Mouse (Mus musculus) right cerebral cortex, postnatal 14 days (tissue): ENCODE results near the gene Esam.
A peak's percentile ranks its signal among the peaks of the same experiment; 100 is the strongest.

Experiments used
- DNase-seq: peaks from one replicate; pipeline ENCODE4 v3.0.0; 2022

The Esam gene

GRCm38 (mm10) chr9:37530888-37531705 lies 3.2 kb downstream of the Esam start:
- DNase-seq: peak; percentile 57

- no peak for DNase-seq
These were observed 9.0 kb downstream of the Esam start for GRCm38 (mm10) chr9:37536851-37537250.

DNA sequence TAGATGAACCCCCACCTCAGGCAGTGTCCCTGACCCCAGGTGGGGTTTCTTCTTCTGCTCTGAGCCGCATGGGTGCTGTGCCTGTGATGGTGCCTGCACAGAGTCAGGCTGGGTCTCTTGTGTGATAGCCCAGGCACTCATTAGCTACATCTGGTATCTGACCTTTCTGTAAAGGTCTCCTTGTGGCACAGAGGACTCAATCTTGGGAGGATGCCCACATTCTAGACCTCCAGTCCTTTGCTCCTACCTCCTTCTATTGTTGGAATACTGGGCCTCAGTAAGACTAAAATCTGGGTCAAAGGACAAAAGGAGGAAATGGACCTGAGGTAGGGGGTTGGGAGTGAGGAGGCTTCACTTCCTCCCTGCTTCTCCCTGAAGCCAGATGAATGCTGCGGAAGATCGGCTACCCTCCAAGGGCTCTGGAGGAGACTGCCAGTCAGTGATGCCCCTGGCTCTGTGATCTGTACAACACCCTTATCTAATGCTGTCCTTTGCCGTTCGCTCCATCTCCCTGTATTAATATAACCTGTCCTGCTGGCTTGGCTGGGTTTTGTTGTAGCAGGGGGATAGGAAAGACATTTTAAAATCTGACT lies 9.9 kb downstream of the Esam start:
- no peak for DNase-seq

DNA sequence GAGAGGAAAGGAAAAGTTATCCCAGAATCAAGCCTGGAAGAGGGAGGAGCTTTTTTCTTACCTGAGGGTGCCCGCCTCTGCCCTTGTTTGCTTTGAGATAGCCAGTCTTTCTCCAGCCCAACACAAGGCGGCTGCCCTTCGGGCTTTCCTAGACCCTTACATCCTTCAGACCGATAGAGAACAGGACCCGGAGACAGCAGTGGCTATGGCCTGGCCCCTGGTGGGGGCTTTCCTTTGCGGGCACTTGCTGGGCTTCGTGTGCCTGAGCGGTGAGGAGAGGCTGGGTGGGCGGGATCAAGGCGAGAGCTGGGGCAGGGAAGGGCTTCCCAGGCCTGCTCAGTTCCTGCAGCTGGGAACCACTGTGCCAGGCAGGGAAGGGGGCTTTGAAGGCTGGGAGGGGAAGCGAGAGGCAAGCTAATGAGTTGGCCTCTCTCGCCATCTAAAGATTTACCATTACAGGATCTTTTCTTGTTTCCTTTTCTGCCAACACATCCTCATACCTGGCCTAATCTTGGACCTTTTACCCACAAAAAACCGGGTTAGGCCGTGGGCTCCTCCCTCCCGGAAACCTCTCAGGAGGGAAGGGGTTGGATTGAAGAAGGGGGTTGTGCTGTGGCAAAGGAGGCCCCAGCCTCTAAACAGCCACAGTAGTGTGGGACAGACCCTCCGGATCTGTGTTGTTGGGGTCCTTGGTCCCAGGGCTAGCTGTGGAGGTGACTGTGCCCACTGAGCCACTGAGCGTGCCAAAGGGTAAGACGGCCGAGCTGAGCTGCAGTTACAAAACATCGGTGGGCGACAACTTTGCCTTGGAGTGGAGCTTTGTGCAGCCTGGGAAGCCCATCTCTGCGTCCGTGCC lies 11.5 kb downstream of the Esam start, which contains the start of gene Vsig2:
Gene Vsig2 (plus strand): TSS at position 86 of the 856 bp plus-strand sequence.
- peak; percentile 32 for DNase-seq

DNA sequence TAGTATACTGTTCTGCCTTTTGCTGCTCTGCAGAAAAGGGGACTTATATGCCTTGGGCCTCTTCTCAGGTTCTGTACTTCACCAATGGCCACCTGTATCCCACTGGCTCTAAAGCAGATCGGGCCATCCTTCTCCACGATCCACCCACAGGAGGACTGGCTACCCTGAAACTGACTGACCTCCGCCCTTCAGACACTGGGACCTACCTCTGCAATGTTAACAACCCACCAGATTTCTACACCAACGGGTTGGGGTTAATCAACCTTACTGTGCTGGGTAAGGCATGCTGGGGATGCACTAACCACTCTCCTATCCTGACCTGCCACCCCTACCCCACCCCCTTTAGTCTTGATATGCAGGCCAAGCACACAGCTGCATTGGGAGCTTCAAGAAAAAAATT lies 12.3 kb downstream of the Esam start:
- no peak for DNase-seq

DNA sequence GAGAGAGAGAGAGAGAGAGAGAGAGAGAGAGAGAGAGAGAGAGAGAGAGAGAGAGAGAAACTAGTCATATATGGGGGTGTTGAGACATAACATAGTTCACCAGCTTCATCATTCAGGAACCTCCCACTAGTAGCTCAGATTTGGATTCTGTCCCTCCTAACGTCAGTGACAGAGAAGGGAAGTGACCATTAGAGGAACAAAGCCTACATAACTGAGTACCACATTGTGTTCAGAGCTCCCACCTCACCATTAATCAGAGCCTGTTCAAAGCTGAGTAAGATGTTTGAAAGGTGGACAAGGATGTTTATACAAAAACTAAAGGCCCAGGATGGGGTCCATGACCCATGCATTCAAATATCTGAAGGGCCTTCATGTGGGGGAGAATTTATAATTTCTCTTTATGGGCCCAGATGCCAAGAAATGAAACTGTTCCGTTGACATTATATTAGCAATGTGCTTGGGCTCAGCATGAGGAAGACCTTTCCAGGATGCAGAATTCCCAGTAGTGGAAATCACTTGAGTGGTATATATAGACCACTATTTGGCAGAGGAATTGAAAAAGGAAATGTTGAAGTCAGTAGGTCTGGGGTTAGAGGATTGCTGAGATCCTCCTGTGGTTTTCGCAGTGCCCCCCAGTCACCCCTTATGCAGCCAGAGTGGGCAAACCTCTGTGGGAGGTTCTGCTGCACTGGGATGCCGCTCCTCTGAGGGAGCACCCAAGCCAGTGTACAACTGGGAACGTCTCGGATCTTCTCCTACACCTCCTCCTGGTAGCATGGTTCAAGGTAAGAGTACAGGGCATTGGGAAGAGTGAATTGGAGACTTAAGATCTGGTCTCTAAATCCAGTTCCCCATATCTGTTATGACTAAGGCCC lies 13.1 kb downstream of the Esam start:
- DNase-seq: no peak

DNA sequence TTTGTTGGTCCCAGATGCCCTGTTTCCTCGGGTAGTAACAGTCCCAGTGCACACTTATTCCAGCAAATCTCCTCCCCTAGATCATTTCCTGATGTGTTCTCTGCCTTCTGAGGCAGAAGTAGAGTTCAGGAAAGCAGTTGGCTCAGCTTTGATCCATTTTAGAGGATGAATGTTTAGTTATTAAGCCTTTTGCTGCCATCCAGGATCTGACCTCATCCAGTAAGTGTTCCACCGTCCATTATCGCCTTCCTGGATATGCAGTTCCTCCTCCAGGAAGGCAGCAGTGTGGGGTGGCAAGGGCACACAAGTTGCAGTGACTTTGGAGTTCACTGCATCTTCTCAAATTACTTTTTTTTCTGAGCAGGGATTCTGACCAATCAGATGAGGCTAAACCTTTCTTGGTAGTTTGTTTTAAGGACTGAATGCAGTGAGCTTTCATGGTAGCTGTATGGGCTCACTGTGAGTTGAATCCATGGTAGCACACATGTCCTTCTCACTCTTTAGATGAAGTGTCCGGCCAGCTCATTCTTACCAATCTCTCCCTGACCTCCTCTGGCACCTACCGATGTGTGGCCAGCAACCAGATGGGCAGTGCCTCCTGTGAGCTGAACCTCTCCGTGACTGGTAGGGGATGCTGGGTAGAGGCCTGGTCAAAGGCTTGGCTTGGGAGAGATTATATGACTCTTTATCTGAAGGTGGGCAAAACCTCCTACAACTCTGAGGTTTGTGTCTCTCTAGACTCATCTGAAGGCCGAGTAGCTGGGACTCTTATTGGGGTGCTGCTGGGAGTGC lies 14.2 kb downstream of the Esam start:
- DNase-seq: no peak

GRCm38 (mm10) chr9:37543869-37544440 lies 16.1 kb downstream of the Esam start:
- no peak for DNase-seq

- peak; percentile 76 for DNase-seq
These were observed 16.7 kb downstream of the Esam start for GRCm38 (mm10) chr9:37544447-37545165.

DNA sequence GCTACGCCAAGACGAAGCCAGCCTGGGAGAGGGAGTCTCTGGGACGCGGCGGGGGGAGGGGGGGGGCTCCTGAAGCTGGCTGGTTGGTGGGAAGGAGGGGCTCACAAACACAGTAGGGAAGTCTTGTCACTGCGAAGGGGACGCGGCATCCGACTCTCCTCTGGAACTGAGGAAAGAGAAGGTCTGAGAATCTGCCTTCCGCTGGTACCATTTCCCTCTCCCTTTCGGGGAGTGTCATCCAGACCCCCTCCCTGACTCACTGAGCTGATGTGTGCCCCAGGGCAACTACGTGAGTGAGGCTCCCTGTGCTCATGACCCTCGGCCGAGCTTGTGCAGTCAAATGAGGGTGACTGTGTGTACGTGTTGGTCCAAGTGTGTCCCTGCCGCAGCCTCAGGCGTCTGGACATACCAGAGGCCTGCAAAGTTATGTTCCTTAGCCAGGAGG lies 17.3 kb downstream of the Esam start:
- no peak for DNase-seq

GRCm38 (mm10) chr9:37545847-37546452 lies 18.1 kb downstream of the Esam start:
- no peak for DNase-seq

DNA sequence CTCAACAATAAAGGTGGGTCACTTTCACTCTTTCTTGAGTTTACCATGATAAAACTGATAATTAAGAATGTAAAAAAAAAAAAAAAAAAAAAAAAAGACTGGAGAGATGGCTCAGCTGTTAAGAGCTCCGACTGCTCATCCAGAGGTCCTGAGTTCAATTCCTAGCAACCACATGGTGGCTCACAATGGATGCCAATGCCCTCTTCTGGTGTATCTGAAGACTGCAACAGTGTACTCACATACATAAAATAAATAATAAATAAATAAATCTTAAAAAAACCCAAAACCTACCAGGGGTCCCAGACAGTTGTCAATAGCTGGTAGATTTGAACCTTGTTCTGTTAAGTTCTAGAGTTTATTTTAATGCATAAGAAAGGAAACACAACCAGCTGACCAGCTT lies 19.0 kb downstream of the Esam start:
- DNase-seq: no peak

DNA sequence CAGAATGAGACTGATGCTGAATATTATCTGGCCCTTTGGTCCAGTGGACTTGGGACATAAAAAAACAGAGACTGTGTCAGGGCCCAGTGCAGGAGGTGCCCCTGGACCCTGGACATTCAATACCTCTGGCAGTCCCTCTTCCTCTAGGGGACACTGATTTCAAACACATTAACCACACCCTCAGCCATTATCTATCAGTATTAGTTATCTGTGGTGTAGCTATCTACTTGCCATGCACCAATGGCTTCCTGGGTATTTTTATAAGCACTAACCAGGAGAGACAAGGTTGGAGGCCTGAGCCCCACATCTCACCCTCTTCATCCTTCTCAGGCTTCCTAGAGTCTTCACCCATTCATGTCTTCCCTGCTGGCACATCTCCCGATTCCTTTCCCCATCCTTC lies 22.6 kb downstream of the Esam start:
- no peak for DNase-seq

DNA sequence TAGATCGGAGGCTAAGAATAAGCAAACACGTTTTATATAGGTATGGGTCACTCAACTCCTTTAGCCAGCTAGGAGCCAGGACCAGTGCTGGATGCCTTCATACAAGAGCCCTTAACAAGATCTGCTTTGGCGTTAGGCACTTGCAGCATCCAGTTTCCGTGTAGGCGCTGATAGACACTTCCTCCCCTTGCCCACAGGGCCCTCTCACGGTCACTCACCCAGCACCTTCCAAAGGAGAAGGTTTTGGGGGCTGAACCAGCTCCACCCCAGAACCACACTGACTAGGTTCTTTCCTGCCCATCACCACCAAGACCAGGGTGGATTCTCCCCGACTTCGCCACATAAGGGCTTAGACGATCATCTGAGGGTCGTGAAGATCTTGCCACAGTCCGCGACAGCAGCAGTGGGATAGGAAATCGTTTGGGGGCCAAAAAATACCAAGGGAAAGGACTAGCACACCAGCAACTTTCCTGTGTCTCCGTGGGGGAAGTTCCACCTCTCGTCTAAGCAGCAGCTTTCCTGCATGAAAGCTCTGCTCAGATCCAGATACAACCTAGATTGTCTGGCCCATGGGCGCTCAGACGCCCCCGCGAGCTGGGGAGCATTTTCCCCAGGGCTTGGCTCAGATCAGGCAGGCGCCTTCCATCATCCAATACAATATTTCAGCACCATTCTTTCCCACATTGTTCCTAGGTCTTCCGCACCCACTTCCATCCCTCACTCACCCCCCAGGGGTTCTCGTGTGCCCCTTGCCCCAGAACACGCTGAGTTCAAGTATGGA lies 24.1 kb downstream of the Esam start:
- DNase-seq: no peak

GRCm38 (mm10) chr9:37552536-37553293 lies 24.8 kb downstream of the Esam start, which contains the start of gene Nrgn:
TSS of gene Nrgn (minus strand) at chr9:37552904.
- DNase-seq: peak; percentile 83

DNA sequence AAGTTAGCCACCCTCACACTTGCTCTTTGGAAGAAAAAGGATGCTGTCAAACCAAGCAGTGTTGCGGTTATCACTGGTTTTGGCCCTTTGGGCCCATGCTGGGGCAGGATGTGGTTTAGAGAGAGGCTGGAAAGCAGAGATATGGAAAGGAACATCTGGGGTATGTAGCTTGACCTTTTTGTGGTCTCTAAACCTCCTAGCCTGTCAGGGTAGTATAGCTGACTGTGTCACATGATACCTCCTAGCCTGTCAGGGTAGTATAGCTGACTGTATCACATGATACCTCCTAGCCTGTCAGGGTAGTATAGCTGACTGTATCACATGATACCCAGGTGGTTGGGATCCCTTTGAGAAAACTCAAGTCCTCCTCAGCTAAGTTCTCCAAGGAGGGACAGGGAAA lies 26.4 kb downstream of the Esam start:
- DNase-seq: no peak

GRCm38 (mm10) chr9:37554838-37555748 lies 27.2 kb downstream of the Esam start, which contains the start of gene Siae:
TSS of gene Siae (plus strand) at chr9:37555698.
- DNase-seq: no peak
